Mouse (Mus musculus): ENCODE measurements around the gene Sbf2.

Sbf2 gene

DNA sequence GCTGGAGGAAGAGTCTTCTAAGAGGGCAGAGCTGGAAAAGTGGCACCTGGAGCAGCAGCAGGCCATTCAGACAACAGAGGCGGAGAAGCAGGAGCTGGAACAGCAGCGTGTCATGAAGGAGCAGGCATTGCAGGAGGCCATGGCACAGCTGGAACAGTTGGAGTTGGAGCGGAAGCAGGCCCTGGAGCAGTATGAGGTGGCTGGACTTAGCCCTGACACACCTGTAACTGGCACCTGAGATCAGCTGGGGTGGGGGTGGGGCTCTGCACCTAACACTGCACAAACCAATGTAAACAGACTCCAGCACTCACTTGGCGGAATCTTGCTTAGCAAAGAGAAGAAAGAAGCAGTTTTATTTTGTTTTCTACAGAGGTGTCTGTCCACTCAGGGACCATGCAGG is 335.5 kb downstream of the Sbf2 start:
- DNase-seq (ENCODE audit: low read depth, low spot score): no peak

DNA sequence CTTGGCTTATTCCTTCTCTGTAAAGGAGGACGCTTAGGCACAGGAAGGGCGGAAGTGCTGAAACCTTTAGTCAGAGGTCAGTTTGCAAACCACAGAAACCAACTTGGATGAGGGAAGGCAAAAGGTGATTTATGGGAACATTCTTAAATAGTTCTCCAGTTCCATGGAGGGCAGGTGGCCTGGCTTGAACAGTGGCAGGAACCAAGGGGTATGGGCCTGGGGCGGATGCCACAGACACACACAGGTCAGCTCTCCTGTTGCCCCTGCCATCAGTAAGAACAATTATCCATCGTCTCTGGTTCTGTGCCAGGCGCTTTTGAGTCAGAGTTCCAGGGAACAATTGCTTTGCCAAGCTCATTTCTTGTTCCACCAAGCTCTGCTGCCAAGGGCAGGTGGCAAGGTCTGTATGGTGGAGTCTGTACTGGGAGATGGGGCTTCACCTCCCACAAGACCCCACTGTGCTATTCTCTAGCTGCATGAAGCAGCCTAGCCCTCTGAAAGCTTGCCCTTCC is 336.9 kb downstream of the Sbf2 start:
- DNase-seq (ENCODE audit: low read depth, low spot score): no peak

DNA sequence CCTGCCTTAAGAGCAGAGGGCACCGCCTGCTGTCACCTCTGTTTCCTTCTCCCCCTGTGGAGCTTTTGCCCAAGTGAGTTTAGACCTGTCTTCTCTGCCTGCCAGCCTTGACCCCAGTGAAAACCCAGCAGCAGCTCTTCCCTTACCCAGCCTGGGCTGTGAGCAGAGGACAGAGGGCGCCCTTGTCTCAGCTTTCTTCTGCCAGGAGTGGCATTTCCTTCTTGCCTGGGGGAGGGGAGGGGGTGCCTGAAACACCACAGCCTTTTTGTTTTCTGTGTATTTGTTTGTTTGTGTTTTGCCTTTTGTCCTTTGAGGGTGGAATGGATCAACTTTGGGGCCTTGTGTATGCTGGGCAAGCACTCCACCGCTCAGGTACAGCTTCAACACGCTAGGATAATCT is 342.3 kb downstream of the Sbf2 start:
- DNase-seq (ENCODE audit: low read depth, low spot score): no peak

DNA sequence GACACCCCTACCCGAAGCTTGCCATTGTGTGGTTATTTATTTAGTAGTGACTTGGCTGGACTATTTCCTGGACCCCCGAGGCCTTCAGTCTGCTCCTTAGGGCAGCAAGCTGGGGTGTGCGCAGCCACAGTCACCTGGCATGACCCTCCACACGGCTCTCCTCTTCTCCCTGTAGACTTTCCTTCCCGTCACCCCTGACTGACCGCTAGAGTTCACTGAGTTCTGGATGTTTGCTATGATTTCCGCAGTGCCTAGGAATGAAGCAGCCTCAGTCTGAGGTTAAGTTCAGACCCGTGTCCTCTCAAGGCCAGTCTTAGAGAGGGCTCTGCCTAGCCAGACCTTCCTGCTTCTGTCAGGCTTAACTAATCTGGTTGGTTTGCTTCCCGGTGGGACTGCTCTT is 342.9 kb downstream of the Sbf2 start:
- no peak for DNase-seq (ENCODE audit: low read depth, low spot score)

DNA sequence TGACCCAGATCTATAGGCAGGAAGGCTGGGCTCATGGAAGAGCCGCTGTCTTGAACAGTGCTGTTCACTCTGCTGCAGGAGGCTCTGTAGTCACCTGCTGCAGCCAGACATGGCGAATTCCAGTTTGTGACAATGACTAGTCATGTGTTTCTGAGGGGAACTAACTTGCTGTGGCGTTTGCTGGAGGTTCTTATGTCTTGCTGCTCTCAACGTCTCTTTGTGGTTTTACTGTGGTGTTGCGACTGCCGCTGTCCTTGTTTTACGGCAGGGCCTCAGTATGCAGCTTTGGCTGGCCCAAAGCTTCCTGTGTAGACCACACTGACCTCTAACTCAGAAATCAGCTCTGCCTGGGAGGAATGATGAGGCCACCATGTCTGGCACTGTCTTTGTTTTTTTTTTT is 344.3 kb downstream of the Sbf2 start:
- DNase-seq (ENCODE audit: low read depth, low spot score): no peak

DNA sequence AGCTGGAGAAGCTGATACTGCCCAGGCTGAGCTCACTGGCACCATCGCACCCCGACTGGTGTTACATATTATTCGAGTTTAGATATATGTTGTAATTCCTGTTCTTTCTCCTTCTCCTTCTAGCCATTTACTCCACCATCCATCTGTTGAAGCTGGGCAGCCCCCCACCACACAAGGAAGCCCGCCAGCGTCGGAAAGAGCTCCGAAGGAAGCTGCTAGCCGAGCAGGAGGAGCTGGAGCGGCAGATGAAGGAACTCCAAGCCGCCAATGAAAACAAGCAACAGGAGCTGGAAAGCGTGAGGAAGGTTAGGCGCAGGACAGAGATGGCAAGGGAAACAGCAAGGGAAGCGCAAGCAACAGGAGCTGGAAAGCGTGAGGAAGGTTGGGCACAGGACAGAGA is 344.9 kb downstream of the Sbf2 start:
- no peak for DNase-seq (ENCODE audit: low read depth, low spot score)

DNA sequence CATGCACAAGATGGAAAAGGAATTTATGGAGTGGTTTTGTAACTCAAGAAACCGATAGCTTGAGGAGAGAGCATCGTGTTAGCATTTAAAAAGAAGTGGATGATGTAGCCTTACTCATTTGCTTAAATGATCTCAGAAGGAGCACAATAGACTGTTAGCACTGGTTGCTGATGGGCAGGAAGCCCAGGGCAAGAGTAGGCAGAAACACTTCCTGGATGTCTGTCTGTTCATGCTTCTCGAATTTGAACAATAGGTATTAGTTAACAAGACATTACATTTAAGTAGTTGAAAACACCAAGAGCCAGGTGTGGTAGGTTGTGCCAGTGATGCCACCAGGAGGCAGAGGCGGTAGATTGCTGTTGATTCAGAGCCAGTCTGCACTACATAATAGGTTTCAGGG is 346.2 kb downstream of the Sbf2 start:
- DNase-seq (ENCODE audit: low read depth, low spot score): no peak

DNA sequence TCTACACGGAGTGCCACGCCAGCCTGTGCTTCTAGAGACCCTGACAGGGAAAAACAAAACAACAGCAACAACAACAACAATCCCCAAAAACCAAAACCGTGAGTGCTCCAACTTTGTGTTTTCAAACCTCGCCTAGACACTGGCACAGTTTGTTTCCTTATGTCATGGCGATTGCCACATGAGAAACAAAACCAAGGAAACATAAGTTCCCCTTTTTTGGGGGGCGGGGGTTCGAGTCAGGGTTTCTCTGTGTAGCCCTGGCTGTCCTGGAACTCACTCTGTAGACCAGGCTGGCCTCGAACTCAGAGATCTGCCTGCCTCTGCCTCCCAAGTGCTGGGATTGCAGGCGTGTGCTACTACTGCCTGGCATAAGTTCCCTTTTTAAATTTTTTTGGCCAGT is 346.7 kb downstream of the Sbf2 start:
- no peak for DNase-seq (ENCODE audit: low read depth, low spot score)

DNA sequence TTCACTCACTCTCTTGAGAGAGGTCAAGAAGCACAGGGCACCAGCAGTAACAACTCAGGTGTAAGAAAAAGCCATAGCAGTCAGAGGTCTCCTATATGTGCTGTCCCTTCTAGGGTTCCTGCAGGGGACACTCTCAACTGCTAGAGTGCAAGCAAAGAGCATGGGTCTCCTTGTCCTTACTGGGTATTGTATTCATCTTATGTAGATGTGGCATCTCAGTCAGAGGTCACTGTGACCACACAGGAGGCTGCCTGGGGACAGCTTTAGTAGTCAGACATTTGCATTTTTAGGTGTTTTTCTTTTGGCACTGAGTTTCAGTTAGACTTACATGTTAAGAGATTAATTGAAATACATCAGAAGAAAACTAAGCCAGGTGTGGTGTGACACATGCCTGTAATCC is 347.7 kb downstream of the Sbf2 start:
- DNase-seq (ENCODE audit: low read depth, low spot score): no peak

DNA sequence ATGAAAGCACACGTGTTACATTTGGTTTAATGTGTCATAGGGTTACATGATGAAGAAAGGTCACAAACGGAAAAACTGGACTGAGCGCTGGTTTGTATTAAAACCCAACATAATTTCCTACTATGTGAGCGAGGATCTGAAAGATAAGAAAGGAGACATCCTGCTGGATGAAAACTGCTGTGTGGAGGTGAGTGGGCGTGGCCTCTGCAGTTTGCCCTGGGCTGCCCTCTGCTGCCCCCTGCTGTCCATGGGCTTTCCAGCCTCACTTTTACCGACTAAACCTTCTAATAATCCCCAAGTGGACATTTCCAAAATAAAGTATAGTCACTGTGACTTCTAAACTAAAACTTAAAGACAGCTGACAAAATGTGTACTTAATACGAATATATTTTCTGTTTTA is 348.9 kb downstream of the Sbf2 start:
- peak; percentile 23 for DNase-seq (ENCODE audit: low read depth, low spot score)

DNA sequence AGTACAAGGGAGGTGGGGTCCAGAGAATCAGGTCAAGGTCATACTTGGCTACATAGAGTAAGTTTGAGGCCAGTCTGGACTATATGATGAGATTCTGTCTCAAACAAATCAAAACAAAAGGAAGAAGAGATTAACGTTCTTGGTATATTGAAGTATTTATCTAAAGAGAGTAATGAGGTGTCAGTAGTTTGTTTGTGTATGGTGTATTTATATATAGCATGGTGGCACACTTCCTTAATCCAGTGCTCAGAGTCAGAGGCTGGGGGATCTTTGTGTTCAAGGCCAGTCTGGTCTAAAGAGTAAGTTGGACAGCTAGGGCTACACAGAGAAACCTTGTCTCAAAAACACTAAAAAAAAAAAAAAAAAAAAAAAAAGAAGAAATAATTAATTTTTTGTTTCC is 351.2 kb downstream of the Sbf2 start:
- no peak for DNase-seq (ENCODE audit: low read depth, low spot score)

DNA sequence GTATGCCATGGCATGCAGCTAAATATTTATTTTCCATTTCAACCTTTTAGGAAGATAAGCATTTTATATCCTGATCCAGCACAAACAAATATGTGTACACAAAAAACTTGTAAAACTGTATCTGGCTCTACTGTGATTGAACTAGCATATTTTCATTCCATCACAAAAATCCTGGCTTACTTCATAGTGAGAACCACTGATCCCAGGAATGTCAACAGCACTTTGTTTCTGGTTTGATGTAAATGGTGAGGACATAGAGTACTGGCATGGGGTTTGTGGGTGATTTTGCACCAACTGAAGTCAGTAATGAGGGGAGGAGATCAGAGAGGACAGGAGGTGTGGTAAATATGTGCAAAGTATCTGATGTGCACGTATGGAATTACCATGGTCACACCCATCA is 352.1 kb downstream of the Sbf2 start:
- no peak for DNase-seq (ENCODE audit: low read depth, low spot score)

DNA sequence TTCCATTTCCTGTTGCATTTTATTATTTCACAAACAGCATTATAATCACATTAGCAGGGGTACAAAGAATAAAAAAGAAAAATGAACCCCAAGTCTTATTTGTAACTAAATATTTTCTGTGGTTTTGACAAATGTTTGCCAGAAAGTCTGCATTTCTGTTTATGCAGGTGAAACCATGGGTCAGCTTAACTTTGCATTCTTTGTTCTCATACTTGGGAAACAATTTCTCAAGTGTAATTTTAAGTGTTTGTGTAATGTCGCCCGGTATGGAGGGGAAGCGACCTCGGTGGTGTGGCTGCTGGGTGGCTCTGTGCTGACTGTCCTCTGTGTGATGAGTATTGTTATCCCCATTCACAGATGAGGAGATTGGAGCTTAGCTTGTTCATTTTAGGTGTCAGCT is 352.9 kb downstream of the Sbf2 start:
- DNase-seq (ENCODE audit: low read depth, low spot score): no peak

DNA sequence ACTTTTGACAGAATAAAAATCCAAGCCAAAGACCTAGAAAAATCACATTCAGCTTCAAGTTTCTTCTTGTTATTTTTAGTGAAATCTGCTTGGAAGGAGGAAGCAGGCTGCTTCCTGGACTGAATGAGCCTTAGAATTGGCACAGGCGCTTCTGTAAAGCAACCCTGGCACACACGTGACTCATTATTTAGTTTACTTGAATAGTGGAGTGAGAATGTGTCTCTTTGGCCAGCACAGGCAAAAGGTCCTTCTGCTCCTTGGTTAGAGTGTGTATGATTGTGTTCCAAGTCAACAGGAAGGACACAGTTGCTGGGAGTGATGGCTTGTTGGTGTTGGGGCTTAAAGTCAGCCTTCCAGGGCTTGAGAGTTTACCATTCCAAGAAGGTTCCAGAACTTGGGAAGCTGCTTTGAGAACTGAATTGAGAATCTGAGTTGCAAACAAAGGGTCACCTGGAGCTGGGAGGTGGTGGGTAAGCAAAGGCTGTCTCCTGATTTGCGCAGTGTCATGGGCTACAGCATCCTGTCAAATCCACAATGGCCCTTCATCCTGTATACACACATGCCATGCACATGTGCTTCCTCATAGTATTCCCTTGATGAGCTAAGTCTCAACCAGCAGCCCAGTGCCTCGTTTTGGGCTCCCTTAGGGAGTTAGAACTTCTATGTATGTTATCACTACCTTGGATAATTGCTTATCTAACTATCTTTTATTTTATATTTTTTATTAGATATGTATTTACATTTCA is 354.6 kb downstream of the Sbf2 start:
- DNase-seq (ENCODE audit: low read depth, low spot score): peak; percentile 40

DNA sequence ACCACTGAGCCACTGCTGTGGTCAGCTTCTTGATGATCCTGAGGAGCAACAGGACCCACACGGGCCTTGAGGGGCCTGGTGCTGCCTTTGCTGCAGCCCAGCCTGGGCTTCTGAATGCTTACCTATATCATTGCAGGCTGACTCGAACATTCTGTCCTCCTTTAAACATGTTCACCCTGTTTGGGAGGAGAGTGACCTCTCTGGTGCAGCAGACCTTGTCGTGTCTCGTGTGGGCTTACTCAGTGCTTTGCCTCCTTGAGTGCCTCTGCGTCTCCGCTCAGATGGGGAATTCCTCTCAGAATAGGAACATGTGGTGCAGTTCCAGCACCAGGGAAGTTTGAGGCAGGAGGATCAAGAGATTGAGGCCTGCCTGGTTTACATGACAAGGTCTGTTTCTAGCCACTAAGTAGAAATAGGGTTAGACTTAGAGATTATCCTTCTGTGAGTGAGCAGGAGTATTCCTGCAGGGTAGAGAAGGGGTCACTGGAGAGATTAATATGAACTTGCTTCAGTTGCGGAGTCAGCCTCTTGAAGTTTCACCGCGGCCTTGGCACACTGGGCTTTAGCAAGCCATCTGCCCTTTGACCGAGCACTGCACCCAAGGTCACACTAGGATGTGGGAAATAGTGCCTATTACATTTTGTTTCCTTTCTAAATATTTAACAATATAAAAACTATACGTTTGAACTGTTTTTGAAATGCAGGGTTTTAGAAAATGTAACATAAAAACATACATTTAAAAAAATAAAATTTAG is 356.3 kb downstream of the Sbf2 start:
- no peak for DNase-seq (ENCODE audit: low read depth, low spot score)

Data from telencephalon, adult 2 months (tissue).